Mouse (Mus musculus): ENCODE data around the gene Rnf19b.
A peak's percentile ranks its signal among the peaks of the same experiment; 100 is the strongest.

Gene Rnf19b

DNA sequence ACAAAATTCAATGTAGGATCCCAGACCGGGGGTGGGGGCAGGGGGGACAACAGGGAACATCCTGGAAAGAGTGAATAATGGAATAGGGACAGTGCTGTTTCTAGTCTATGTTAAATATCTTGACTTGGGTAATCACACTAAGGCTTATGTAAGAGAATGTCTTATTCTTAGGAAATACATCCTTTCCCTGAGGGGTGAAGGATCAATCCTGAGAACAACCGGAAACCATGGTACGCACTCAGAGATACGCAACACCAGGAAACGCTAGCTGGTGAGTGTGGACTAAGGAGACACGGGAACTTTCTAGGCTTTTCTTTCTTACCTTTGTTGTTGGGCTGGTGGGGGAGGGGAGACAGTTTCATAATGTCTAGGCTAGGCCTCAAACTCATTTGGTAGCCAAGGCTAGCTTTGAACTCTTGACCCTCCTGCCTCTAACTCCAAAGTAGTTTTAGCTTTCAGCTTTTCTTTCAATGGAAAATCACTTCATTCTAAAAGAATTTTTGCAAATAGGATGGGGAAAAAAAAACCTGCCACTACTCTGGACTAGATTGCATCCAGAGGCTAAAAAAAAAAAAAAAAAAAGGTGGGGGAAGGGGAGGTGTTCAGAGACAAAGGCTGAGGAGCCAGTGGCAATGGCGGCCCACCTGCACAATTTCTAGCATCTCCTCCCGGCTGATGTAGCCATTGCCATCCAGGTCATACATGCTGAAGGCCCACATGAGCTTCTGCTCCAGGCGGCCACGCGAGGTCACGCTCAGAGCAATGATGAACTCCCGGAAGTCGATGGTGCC is 59.8 kb downstream of the Rnf19b start:
- peak; percentile 29 for DNase-seq (ENCODE audit: low read depth, low spot score)

DNA sequence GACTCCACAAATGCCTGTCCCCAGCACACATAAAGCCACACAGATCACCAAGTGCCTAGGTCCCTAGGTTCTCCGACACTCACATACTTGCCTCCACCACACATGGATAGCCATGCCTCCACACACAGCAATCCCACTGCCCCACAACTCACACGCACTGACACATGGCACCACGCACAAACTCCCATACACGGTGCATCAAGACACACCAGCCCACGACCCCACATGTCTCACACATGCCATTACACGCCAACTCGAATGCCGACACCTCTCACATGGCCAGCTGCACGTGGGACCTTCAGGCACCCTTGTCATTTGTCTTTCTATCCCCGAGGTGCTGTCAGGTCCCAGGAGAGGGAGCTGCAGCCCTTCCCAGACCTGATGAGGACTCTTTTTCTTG is 61.6 kb downstream of the Rnf19b start:
- no peak for DNase-seq (ENCODE audit: low read depth, low spot score)

DNA sequence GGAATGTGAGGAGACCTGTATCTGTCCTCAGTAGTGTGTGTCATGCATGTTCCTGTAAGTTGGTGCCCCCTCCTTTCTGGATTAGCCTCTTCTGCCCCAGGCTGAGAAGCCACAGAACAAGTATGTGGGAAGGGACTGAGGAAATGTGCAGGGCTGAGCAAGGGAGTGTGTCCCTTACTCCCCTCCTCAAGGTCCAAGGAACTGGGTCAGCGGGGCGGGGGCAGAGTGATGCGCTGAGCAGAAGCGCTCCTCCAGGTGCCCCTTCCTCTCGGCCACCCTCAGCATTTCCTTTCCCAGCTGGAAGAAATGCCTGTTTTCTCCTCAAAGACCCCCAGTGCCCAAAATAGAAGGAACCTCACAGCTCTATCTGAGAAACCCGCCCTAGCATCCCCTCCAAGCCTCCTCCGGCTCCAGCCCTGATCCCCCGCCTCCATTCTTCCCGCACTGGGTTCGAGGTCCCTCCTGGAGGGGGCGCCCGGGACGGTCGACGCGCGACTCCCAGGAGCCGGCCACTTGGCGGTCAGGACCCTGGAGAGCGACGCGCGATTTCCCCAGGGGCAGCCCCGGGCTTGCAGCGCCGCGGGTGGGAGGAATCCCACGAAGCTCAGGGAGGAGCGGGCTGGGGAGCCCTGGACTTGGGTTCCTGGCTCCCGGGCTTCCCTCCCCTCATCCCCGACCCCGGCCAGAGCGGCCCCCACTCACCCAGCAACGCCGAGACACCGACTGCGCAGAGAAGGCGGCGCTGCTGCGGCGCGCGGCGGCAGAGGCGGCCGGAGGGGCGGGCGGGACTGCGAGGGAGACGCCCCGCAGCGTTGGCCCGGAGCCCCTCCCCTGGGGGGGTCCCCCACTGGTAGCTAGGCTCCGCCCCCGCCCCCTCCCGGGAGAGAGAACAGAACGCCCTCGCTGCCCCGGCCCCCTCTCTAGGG is 62.7 kb downstream of the Rnf19b start:
- peak; percentile 91 for DNase-seq (ENCODE audit: low read depth, low spot score)

DNA sequence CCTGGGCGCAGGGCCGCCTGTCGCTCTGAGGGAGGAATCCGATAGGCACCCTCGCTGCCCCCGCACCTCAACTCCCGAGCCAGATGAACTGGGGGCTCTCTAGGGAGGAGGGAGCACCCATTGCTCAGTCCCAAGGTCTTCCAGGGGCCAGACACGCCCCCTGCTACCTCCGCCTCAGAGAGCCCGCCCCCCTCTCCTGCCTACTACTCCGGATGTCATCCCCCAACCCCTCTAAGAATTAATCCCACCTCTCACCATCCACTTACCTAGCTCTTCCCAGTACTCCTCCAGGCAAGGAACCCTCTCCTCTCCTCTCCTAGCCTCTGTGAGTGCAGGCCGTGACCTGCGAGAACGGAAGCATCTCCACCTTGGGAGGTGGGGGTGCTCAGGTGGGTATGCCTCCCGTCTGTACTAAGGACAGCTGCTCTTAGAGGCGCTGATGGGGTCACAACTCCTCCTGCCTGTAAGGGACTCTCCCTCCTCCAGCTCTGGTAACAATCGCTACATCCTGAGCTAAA is 63.6 kb downstream of the Rnf19b start, which contains the start of gene Hpca:
Hpca (minus strand) TSS at position 468 of the 518 bp plus-strand sequence.
- peak; percentile 33 for DNase-seq (ENCODE audit: low read depth, low spot score)

DNA sequence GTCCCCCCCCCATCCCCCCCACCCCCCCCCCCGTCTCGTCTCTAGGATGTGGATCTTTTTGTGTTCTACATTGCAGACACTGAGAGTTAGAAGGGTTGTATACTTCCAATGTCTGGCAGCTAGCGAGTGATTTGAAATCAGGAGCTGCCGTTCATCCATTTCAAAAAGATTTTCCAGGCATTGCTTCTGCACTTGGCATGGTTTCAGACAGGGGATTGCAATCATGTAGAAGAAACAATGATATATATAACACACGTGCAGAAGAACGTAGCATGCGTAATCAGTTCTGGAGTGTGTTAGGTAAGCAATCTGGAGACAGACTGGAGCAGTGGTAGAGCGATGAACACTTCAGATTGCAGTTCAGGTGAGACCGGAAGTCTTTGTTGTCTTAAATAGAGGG is 64.0 kb downstream of the Rnf19b start:
- DNase-seq (ENCODE audit: low read depth, low spot score), result no peak

DNA sequence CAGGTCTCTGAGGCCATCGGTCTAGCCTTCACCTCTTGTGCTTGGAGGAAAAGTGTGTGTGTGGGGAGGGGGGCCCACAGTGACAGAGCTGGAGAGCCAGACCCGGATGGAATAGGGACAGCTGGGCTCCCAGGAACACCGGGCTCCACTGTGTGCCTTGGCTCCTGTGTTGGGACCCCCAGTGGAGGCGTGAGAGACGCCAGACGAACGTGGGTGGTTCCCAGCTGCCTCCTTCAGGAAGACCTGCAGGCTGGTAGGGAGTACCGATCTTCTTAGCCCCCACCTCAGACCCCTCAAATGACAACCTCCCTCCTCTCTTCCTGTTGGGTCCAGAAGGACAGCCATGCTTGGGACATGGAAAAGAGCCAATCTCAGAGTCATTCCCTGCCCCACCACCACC is 64.6 kb downstream of the Rnf19b start:
- no peak for DNase-seq (ENCODE audit: low read depth, low spot score)

DNA sequence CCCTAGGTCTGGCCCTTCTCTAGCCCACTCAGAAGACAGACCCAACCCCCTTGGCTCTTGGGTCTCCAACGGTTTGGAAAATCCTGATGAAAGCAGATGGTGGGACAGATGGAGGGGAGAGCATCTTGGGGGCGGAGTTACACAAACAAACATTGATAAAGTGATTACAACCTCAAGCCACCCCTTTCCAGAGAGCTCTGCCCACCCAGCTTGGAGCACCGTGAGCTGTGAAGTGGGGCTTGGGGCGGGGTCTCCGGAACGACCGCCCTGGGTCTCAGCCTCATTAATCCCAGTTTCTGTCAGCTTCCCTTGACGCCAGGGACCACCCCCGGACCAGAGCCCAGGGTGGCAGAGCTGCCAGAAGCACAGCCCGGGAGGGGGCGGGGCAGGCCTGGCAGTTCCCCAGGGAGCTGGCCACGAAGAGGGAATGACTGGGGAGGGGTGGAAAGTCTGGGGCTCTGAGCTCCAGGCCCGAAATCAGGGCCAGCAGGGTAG is 66.6 kb downstream of the Rnf19b start:
- no peak for DNase-seq (ENCODE audit: low read depth, low spot score)

DNA sequence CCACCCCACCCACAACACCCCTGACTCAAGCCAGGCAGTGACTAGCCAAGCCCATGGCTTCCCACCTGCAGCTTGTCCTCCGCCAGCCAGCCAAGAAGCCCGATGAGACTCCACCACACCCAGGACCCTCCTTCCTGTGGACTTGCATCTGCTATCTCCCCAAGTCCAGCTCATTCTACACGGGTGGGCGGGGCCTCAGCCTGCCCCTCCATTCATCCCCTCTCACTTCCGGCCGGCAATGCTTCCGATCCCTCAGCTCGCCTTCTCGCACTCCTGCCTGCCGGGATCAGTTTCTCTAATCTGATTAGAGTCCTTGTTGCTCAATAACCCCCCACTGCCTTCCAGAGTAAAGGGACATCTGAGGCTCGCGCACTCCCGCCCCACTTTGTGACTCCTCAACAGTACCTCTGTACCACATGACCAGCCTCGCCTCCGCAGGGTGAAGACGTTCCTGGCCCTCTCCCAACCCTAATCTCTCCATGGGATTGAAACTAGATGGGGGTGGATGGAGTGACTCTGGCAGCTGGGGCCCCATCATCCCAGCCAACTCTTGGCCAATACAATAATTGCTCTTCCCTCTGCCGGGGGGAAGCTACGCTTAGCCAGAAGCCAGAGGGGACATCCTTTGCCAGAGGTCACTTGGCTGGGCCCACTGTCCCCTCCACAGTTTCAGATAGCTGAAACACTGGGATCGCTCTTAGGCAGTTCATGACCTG is 67.8 kb downstream of the Rnf19b start:
- DNase-seq (ENCODE audit: low read depth, low spot score), result peak; percentile 40

DNA sequence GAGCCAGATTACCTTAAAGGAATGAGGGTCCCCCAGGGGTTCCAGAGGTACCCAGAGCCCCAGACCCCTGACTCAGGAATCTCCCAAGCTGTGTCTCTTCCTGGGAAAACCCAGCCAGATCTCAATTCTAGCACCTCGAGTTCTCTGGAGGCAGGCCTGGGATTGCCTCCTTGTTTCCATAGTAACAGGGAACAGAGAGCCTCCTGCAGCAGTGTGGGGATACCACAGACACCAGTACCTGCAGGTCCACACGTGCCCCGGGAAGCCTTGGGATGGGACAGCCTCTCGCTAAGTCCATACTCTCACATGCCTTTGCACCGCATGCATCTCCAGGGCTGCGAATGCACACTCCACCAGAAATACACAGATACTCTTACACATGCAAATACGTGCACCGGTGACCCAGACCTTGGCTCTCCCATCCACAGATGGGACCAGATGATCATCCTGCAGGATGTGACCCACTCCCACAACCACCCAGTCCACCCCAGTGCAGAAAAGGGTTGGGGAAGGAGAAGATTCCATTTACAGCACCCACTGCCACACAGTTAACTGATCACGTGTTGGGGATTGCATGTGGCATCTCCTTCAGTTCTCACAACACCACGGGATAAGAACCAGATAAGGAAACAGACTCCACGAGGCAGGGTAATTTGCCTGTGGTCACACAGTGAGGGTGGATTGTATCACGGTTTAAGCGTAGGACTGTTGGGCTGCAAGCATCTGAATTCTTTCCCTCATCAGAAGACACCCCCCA is 70.7 kb downstream of the Rnf19b start:
- DNase-seq (ENCODE audit: low read depth, low spot score), result no peak

DNA sequence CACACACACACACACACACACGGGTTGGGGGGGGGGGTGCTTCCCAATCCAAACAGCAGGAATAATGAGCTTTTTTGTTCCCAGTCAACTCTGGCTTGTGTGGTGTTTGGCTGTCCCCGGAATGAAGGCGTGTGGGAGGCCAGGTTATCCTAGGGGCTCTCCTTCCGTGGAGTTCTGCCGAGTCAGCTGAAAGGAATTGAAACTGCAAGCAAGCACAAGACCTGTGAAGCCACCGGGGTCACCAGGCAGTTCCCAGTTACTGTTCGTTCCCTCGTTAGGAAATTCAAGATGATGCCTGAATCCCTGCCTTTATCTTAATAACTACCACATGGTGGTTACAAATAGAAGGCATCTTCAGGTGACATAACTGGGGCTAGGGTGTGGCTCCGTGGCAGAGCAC is 71.3 kb downstream of the Rnf19b start:
- no peak for DNase-seq (ENCODE audit: low read depth, low spot score)

DNA sequence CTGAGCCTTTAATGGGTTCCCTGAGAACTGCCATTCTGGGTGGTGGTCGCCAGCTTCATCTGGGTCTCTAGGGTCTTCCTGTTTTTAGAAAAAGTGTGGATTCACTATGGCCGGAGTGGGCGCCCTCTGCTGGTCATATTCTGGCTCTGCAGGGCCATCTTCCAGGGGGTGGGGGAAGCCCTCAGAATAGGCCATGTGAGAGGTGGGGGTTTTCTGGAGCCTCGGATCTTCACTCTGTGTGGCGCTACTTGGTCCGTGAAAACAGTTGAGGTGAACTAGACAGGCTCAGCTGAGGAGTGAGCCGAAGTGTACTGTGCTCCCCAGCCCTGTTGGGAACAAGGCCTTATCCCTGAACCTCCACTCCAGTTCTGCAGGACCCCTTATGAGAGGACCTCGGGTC is 72.1 kb downstream of the Rnf19b start:
- DNase-seq (ENCODE audit: low read depth, low spot score), result peak; percentile 81

DNA sequence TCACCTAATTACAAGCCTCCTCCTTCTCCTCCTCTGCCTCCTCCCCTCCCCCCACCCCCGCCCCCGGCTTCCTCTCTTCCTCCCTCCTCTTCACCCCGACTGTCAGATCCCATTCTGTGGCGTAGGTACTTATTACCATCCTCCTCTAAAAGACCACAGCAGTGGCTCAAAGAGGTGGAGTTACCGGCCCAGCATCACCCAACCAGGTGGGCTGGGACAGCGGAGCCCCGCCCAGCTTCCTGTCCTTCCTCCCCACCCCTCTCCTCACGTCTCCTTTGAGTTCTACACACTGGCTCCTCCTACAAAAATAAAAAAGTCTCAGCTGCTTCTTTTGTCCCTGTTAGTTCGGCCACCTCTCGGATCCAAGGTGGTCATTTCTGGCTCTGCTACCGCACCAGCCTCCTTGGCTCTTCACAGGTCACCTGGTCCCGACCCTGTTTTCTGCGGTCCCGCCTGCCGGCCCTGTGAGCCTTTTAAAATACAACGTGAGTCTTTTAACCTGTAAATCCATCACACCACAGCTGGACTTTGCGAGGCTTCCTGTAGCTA is 72.8 kb downstream of the Rnf19b start:
- DNase-seq (ENCODE audit: low read depth, low spot score), result peak; percentile 94

DNA sequence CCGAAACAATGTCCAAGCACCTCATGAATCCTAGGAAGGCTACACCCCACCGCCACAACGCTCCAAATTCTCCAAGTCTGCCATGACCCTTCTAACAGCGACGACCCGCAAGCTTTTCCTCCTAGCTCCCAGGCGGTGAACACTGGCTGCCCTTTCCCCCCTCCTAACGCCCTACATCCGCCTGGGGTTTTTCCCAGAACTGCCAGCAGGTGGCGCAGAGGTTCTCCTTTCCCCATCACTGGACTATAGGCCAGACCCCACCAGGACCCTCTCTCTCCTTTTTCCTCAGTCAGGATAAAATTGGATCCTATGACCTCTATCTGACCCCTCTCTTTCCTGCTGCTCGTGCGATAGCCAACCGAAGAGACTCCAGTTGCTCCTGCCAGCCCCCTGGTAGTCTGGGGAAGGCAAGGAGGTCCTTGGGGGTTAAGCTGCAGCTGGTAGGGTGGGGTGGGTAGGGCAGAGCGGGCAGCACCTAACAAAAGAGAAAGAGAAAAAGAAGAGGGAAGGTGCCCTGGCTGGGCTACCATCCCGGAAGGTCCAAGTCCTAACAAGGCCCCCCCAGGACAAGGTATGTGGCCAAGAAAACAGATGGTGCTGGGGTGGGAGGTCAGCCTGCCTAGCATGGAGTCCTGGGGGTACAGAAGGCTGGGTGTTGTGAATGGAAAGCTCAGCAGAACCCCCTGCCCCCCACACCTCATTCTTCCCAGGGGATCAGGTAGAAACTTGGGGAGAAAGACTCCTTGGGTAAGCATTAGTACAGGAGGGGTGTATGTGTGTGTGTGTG is 76.9 kb downstream of the Rnf19b start:
- peak; percentile 87 for DNase-seq (ENCODE audit: low read depth, low spot score)
